Mouse (Mus musculus): Measurements from ENCODE around the gene Col23a1. TPM values are rescaled to one million over a fixed set of nuclear protein-coding genes. Genes with fewer than 3 reads are reported as not detected.

Gene Col23a1
- polyA plus RNA-seq, 1 experiment, result 10.3 TPM

- peaks cover 4% of the 10 kb centered on the region for H3K27me3 ChIP-seq (ENCODE audit: control insufficient read depth, insufficient read depth, insufficient read length)
- H3K4me2 ChIP-seq (ENCODE audit: low read depth), result no peak overlapping the region
- no peak overlapping the region for H3K4me3 ChIP-seq
- H3ac ChIP-seq (ENCODE audit: control insufficient read depth, insufficient read length), result no peak overlapping the region
- H3K79me2 ChIP-seq (ENCODE audit: control insufficient read depth, insufficient read depth), result no peaks in the 10 kb centered on the region
- TF ChIP-seq REST (IDR thresholded peaks at IDR 0.05; ENCODE audit: insufficient read depth, insufficient read length) (no peak), TCF3 (IDR thresholded peaks at IDR 0.05; ENCODE audit: insufficient read length, low read depth) (no peak), SRF (IDR thresholded peaks at IDR 0.05; ENCODE audit: control insufficient read depth, insufficient read length, low read depth) (no peak), POLR2A (IDR thresholded peaks at IDR 0.05; ENCODE audit: insufficient read length, low read depth) (no peak), CEBPB (IDR thresholded peaks at IDR 0.05; ENCODE audit: insufficient read depth, poor library complexity, severe bottlenecking) (no peak), USF1 (IDR thresholded peaks at IDR 0.05; ENCODE audit: low read depth) (no peak), POLR2AphosphoS2 (IDR thresholded peaks at IDR 0.05; ENCODE audit: insufficient read length, low read depth) (no peak), E2F4 (IDR thresholded peaks at IDR 0.05; ENCODE audit: insufficient read depth) (no peak), TCF12 (IDR thresholded peaks at IDR 0.05; ENCODE audit: insufficient read depth, poor library complexity, severe bottlenecking) (no peak), MYOG (IDR thresholded peaks at IDR 0.05; ENCODE audit: control insufficient read depth in 1 of 3, insufficient read depth in 1 of 3, insufficient read length in 2 of 3, low read depth in 2 of 3) (no peak), MAX (IDR thresholded peaks at IDR 0.05; ENCODE audit: low read depth) (no peak), MYOD1 (IDR thresholded peaks at IDR 0.05; ENCODE audit: control insufficient read depth in 1 of 3, insufficient read length in 2 of 3, low read depth in 2 of 3) (no peak)
- H3K36me3 ChIP-seq (ENCODE audit: control insufficient read depth, insufficient read depth), result no peaks in the 10 kb centered on the region
Observed at GRCm38 (mm10) chr11:51468737-51469136, 179.0 kb downstream of the Col23a1 start.

DNA sequence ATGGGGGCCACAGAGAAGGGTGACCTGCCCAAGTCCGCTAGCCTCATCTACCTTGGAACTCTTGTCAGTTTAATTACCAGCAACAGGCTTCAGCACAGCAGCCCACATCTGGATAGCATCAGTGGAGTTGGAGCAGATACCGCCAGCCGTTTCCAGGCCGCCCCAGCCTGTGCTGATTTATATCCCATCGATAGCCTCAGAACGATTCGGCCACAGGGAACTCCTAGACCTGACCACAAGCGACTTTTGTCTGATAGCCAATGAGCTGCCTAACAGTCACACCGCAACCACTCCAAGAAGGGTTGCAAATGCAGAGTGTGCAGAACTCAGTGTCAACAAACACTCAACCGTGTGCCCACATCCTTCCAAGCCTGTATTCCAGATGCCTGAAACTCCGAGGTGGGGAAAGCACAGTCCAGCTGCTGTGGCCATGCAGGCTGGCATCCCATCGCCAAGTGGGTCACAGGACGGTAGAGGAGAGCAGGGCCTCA lies 179.7 kb downstream of the Col23a1 start:
- Histone ChIP-seq H3K36me3 (ENCODE audit: control insufficient read depth, insufficient read depth) (no peaks in the 10 kb centered on the region), H3K4me2 (ENCODE audit: low read depth) (no peak overlapping the region), H3K79me2 (ENCODE audit: control insufficient read depth, insufficient read depth) (no peaks in the 10 kb centered on the region), H3K4me3 (no peak overlapping the region), H3ac (ENCODE audit: control insufficient read depth, insufficient read length) (no peak overlapping the region), H3K27me3 (ENCODE audit: control insufficient read depth, insufficient read depth, insufficient read length) (peaks cover 4% of the 10 kb centered on the region)
- no peak for TF ChIP-seq TCF12 (IDR thresholded peaks at IDR 0.05; ENCODE audit: insufficient read depth, poor library complexity, severe bottlenecking)
- no peak for TF ChIP-seq REST (IDR thresholded peaks at IDR 0.05; ENCODE audit: insufficient read depth, insufficient read length)

- Histone ChIP-seq H3K27me3 (ENCODE audit: control insufficient read depth, insufficient read depth, insufficient read length) (peaks cover 4% of the 10 kb centered on the region), H3K4me3 (no peak overlapping the region), H3ac (ENCODE audit: control insufficient read depth, insufficient read length) (no peak overlapping the region), H3K36me3 (ENCODE audit: control insufficient read depth, insufficient read depth) (no peaks in the 10 kb centered on the region), H3K79me2 (ENCODE audit: control insufficient read depth, insufficient read depth) (no peaks in the 10 kb centered on the region), H3K4me2 (ENCODE audit: low read depth) (no peak overlapping the region)
- no peak for TF ChIP-seq MYOD1 (IDR thresholded peaks at IDR 0.05; ENCODE audit: control insufficient read depth in 1 of 3, insufficient read length in 2 of 3, low read depth in 2 of 3)
- TF ChIP-seq MAX (IDR thresholded peaks at IDR 0.05; ENCODE audit: low read depth), result no peak
- no peak for TF ChIP-seq TCF12 (IDR thresholded peaks at IDR 0.05; ENCODE audit: insufficient read depth, poor library complexity, severe bottlenecking)
- TF ChIP-seq MYOG (IDR thresholded peaks at IDR 0.05; ENCODE audit: control insufficient read depth in 1 of 3, insufficient read depth in 1 of 3, insufficient read length in 2 of 3, low read depth in 2 of 3), result no peak
- TF ChIP-seq USF1 (IDR thresholded peaks at IDR 0.05; ENCODE audit: low read depth), result no peak
- no peak for TF ChIP-seq E2F4 (IDR thresholded peaks at IDR 0.05; ENCODE audit: insufficient read depth)
- no peak for TF ChIP-seq REST (IDR thresholded peaks at IDR 0.05; ENCODE audit: insufficient read depth, insufficient read length)
- no peak for TF ChIP-seq POLR2A (IDR thresholded peaks at IDR 0.05; ENCODE audit: insufficient read length, low read depth)
- TF ChIP-seq CEBPB (IDR thresholded peaks at IDR 0.05; ENCODE audit: insufficient read depth, poor library complexity, severe bottlenecking), result no peak
- no peak for TF ChIP-seq TCF3 (IDR thresholded peaks at IDR 0.05; ENCODE audit: insufficient read length, low read depth)
- TF ChIP-seq SRF (IDR thresholded peaks at IDR 0.05; ENCODE audit: control insufficient read depth, insufficient read length, low read depth), result no peak
- TF ChIP-seq POLR2AphosphoS2 (IDR thresholded peaks at IDR 0.05; ENCODE audit: insufficient read length, low read depth), result no peak
Observed at GRCm38 (mm10) chr11:51470383-51471144, 180.8 kb downstream of the Col23a1 start.

- Histone ChIP-seq H3K27me3 (ENCODE audit: control insufficient read depth, insufficient read depth, insufficient read length) (peaks cover 4% of the 10 kb centered on the region), H3K4me2 (ENCODE audit: low read depth) (no peak overlapping the region), H3K4me3 (no peak overlapping the region), H3ac (ENCODE audit: control insufficient read depth, insufficient read length) (no peak overlapping the region), H3K79me2 (ENCODE audit: control insufficient read depth, insufficient read depth) (no peaks in the 10 kb centered on the region), H3K36me3 (ENCODE audit: control insufficient read depth, insufficient read depth) (no peaks in the 10 kb centered on the region)
- TF ChIP-seq TCF12 (IDR thresholded peaks at IDR 0.05; ENCODE audit: insufficient read depth, poor library complexity, severe bottlenecking), result no peak
- TF ChIP-seq TCF3 (IDR thresholded peaks at IDR 0.05; ENCODE audit: insufficient read length, low read depth), result no peak
Observed at GRCm38 (mm10) chr11:51473686-51474085, 184.0 kb downstream of the Col23a1 start.

DNA sequence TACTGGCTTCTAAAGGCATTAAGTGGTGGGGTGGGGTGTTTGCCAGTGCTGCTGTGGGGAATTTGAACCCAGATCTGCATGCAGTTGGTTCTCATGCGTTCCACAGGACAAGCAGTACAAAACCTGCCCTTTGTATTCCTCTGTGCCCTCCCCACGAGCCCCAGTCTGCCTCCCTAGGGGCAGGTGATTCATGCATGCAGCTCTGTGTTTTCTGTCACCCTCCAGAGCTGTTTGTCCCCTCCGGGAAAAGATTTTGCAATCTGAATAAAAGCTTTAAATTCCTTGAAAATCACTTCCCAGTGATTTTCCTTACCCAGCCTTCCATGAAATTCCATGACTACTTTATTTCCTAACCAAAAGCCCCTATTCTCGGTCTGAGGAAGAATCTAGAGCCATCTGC lies 186.8 kb downstream of the Col23a1 start:
- Histone ChIP-seq H3K4me2 (ENCODE audit: low read depth) (no peak overlapping the region), H3K27me3 (ENCODE audit: control insufficient read depth, insufficient read depth, insufficient read length) (no peaks in the 10 kb centered on the region), H3K79me2 (ENCODE audit: control insufficient read depth, insufficient read depth) (no peaks in the 10 kb centered on the region), H3K36me3 (ENCODE audit: control insufficient read depth, insufficient read depth) (no peaks in the 10 kb centered on the region), H3K4me3 (no peak overlapping the region), H3ac (ENCODE audit: control insufficient read depth, insufficient read length) (no peak overlapping the region)
- no peak for TF ChIP-seq MYOG (IDR thresholded peaks at IDR 0.05; ENCODE audit: control insufficient read depth in 1 of 3, insufficient read depth in 1 of 3, insufficient read length in 2 of 3, low read depth in 2 of 3)
- TF ChIP-seq POLR2AphosphoS2 (IDR thresholded peaks at IDR 0.05; ENCODE audit: insufficient read length, low read depth), result no peak
- no peak for TF ChIP-seq POLR2A (IDR thresholded peaks at IDR 0.05; ENCODE audit: insufficient read length, low read depth)
- TF ChIP-seq CEBPB (IDR thresholded peaks at IDR 0.05; ENCODE audit: insufficient read depth, poor library complexity, severe bottlenecking), result no peak
- TF ChIP-seq USF1 (IDR thresholded peaks at IDR 0.05; ENCODE audit: low read depth), result no peak
- TF ChIP-seq E2F4 (IDR thresholded peaks at IDR 0.05; ENCODE audit: insufficient read depth), result no peak
- TF ChIP-seq MYOD1 (IDR thresholded peaks at IDR 0.05; ENCODE audit: control insufficient read depth in 1 of 3, insufficient read length in 2 of 3, low read depth in 2 of 3), result no peak
- no peak for TF ChIP-seq MAX (IDR thresholded peaks at IDR 0.05; ENCODE audit: low read depth)
- TF ChIP-seq SRF (IDR thresholded peaks at IDR 0.05; ENCODE audit: control insufficient read depth, insufficient read length, low read depth), result no peak
- TF ChIP-seq REST (IDR thresholded peaks at IDR 0.05; ENCODE audit: insufficient read depth, insufficient read length), result no peak
- TF ChIP-seq TCF12 (IDR thresholded peaks at IDR 0.05; ENCODE audit: insufficient read depth, poor library complexity, severe bottlenecking), result no peak
- no peak for TF ChIP-seq TCF3 (IDR thresholded peaks at IDR 0.05; ENCODE audit: insufficient read length, low read depth)

Measured in myocyte (in vitro differentiated cells).